Mouse (Mus musculus) neural tube, embryonic 14.5 days (tissue): ENCODE measurements at regions not wholly inside any gene's neighbourhood (a gene's known extent, or its start where the extent isn't known, plus 50 kb on each side); places are given as distances from the start of the nearest gene placed in this dataset.

ENCODE experiments used
- ATAC-seq: fragments of 200-750 bp; cut with Nextera tagmentation; 2 replicates; pipeline ENCODE4 v1.8.0; 2017; ENCODE audit warnings: low read depth, mild to moderate bottlenecking, moderate TSS enrichment, moderate library complexity
- H3K27ac ChIP-seq: fragments of 300-500 bp; sonication (generic); 2 replicates; pipeline ENCODE4 v1.5.1; 2014; ENCODE audit warnings: low read depth, mild to moderate bottlenecking, control low read depth, low read length, moderate library complexity, mixed read lengths
- H3K27me3 ChIP-seq: fragments of 300-500 bp; sonication (generic); 2 replicates; pipeline ENCODE4 v1.6.1; 2014; ENCODE audit warnings: low read length; ENCODE audit not compliant: control insufficient read depth, insufficient read depth
- H3K36me3 ChIP-seq: fragments of 300-500 bp; sonication (generic); 2 replicates; pipeline ENCODE4 v1.6.1; 2014; ENCODE audit warnings: low read length, mixed read lengths; ENCODE audit not compliant: control insufficient read depth, insufficient read depth
- H3K4me1 ChIP-seq: fragments of 300-500 bp; sonication (generic); 2 replicates; pipeline ENCODE4 v1.6.1; 2014; ENCODE audit warnings: low read length; ENCODE audit not compliant: control insufficient read depth, insufficient read depth
- H3K4me2 ChIP-seq: fragments of 300-500 bp; sonication (generic); 2 replicates; pipeline ENCODE4 v1.6.1; 2014; ENCODE audit warnings: mild to moderate bottlenecking, low read depth, low read length, control low read depth
- H3K4me3 ChIP-seq: fragments of 300-500 bp; sonication (generic); 2 replicates; pipeline ENCODE4 v1.5.1; 2014; ENCODE audit warnings: low read depth, low read length, control low read depth, mixed read lengths
- H3K9ac ChIP-seq: fragments of 300-500 bp; sonication (generic); replicated peaks from 2 replicates; pipeline ENCODE4 v1.6.1; 2014; ENCODE audit warnings: low read depth, mild to moderate bottlenecking, control low read depth, low read length, mixed read lengths
- H3K9me3 ChIP-seq: fragments of 300-500 bp; sonication (generic); 2 replicates; pipeline ENCODE4 v1.6.1; 2016; ENCODE audit warnings: low read length; ENCODE audit not compliant: control insufficient read depth
- WGBS: fragments of 180-500 bp; shearing (Covaris S2); extraction: QIAGEN DNeasy Blood & Tissue Kit; methylation state at CpG from one replicate; pipeline ENCODE4 v1.1.7; 2014; 5-methylcytosine and 5-hydroxymethylcytosine counted together

- H3K36me3 ChIP-seq = no peaks in the 10 kb centered on the region
- ATAC-seq = no peak
- H3K4me2 ChIP-seq = no peak overlapping the region
- H3K9me3 ChIP-seq = no peaks in the 10 kb centered on the region
- H3K4me1 ChIP-seq = no peaks in the 10 kb centered on the region
- no peak overlapping the region for H3K27ac ChIP-seq
- no peaks in the 10 kb centered on the region for H3K27me3 ChIP-seq
- H3K9ac ChIP-seq = no peak overlapping the region
- no peak overlapping the region for H3K4me3 ChIP-seq
Measured at GRCm38 (mm10) chr3:60240664-60241063, 159.0 kb downstream of the Sucnr1 start.

- H3K36me3 ChIP-seq = no peaks in the 10 kb centered on the region
- no peak overlapping the region for H3K9ac ChIP-seq
- H3K9me3 ChIP-seq = no peaks in the 10 kb centered on the region
- WGBS = 87% methylated on average over 3 of the region's 3 CpGs
- H3K4me3 ChIP-seq = no peak overlapping the region
- no peak for ATAC-seq
- no peaks in the 10 kb centered on the region for H3K4me1 ChIP-seq
- H3K27me3 ChIP-seq = no peaks in the 10 kb centered on the region
- no peak overlapping the region for H3K4me2 ChIP-seq
- H3K27ac ChIP-seq = no peak overlapping the region
Measured at GRCm38 (mm10) chr3:60266666-60267415, 185.2 kb downstream of the Sucnr1 start.

GRCm38 (mm10) chr3:60267416-60268174 lies 185.9 kb downstream of the Sucnr1 start:
- ATAC-seq = no peak
- Histone ChIP-seq H3K27ac (no peak overlapping the region), H3K9me3 (no peaks in the 10 kb centered on the region), H3K4me3 (no peak overlapping the region), H3K4me2 (no peak overlapping the region), H3K36me3 (no peaks in the 10 kb centered on the region), H3K27me3 (no peaks in the 10 kb centered on the region), H3K4me1 (no peaks in the 10 kb centered on the region), H3K9ac (no peak overlapping the region)

- H3K4me3 ChIP-seq = no peak overlapping the region
- no peak for ATAC-seq
- H3K27ac ChIP-seq = no peak overlapping the region
- WGBS = 70% methylated on average over 1 of the region's 1 CpGs
- H3K9me3 ChIP-seq = no peaks in the 10 kb centered on the region
- no peak overlapping the region for H3K9ac ChIP-seq
- no peak overlapping the region for H3K4me2 ChIP-seq
- no peaks in the 10 kb centered on the region for H3K27me3 ChIP-seq
- H3K36me3 ChIP-seq = no peaks in the 10 kb centered on the region
- no peaks in the 10 kb centered on the region for H3K4me1 ChIP-seq
Measured at GRCm38 (mm10) chr3:60270463-60270862, 188.8 kb downstream of the Sucnr1 start.

- H3K4me1 ChIP-seq = no peaks in the 10 kb centered on the region
- H3K4me3 ChIP-seq = no peak overlapping the region
- no peak overlapping the region for H3K9ac ChIP-seq
- H3K36me3 ChIP-seq = no peaks in the 10 kb centered on the region
- no peak overlapping the region for H3K4me2 ChIP-seq
- H3K27ac ChIP-seq = no peak overlapping the region
- H3K9me3 ChIP-seq = no peaks in the 10 kb centered on the region
- ATAC-seq = no peak
- no peaks in the 10 kb centered on the region for H3K27me3 ChIP-seq
- 57% methylated on average over 1 of the region's 1 CpGs for WGBS
Measured at GRCm38 (mm10) chr3:60273744-60274143, 192.1 kb downstream of the Sucnr1 start.

GRCm38 (mm10) chr3:60275249-60275838 lies 193.7 kb downstream of the Sucnr1 start:
- H3K27me3 ChIP-seq = no peaks in the 10 kb centered on the region
- H3K4me3 ChIP-seq = no peak overlapping the region
- H3K4me1 ChIP-seq = no peaks in the 10 kb centered on the region
- H3K9me3 ChIP-seq = no peaks in the 10 kb centered on the region
- no peak for ATAC-seq
- no peak overlapping the region for H3K9ac ChIP-seq
- no peaks in the 10 kb centered on the region for H3K36me3 ChIP-seq
- H3K4me2 ChIP-seq = no peak overlapping the region
- 90% methylated on average over 6 of the region's 6 CpGs for WGBS
- H3K27ac ChIP-seq = no peak overlapping the region

GRCm38 (mm10) chr3:60277791-60278190 lies 194.8 kb upstream of the Mbnl1 start:
- no peaks in the 10 kb centered on the region for H3K9me3 ChIP-seq
- no peaks in the 10 kb centered on the region for H3K27me3 ChIP-seq
- no peak for ATAC-seq
- H3K4me2 ChIP-seq = no peak overlapping the region
- 73% methylated on average over 1 of the region's 1 CpGs for WGBS
- H3K4me3 ChIP-seq = no peak overlapping the region
- no peak overlapping the region for H3K9ac ChIP-seq
- no peaks in the 10 kb centered on the region for H3K4me1 ChIP-seq
- no peak overlapping the region for H3K27ac ChIP-seq
- no peaks in the 10 kb centered on the region for H3K36me3 ChIP-seq

- Histone ChIP-seq H3K36me3 (no peaks in the 10 kb centered on the region), H3K27ac (no peak overlapping the region), H3K4me2 (no peak overlapping the region), H3K9me3 (no peaks in the 10 kb centered on the region), H3K27me3 (no peaks in the 10 kb centered on the region), H3K4me3 (no peak overlapping the region), H3K4me1 (no peaks in the 10 kb centered on the region), H3K9ac (no peak overlapping the region)
- no peak for ATAC-seq
Measured at GRCm38 (mm10) chr3:60281229-60281628, 191.4 kb upstream of the Mbnl1 start.

- no peaks in the 10 kb centered on the region for H3K27me3 ChIP-seq
- 73% methylated on average over 3 of the region's 3 CpGs for WGBS
- H3K27ac ChIP-seq = no peak overlapping the region
- H3K9ac ChIP-seq = no peak overlapping the region
- H3K4me1 ChIP-seq = no peaks in the 10 kb centered on the region
- no peak overlapping the region for H3K4me3 ChIP-seq
- no peak for ATAC-seq
- H3K9me3 ChIP-seq = no peaks in the 10 kb centered on the region
- H3K4me2 ChIP-seq = no peak overlapping the region
- H3K36me3 ChIP-seq = no peaks in the 10 kb centered on the region
Measured at GRCm38 (mm10) chr3:60281959-60282495, 190.6 kb upstream of the Mbnl1 start.
